Mouse (Mus musculus) retina, postnatal 1 day (tissue): ENCODE data around the gene Pdss1.

ENCODE experiments used
- DNase-seq: peaks from one replicate; pipeline ENCODE4 v3.0.0-alpha.2; 2012

Gene Pdss1

DNA sequence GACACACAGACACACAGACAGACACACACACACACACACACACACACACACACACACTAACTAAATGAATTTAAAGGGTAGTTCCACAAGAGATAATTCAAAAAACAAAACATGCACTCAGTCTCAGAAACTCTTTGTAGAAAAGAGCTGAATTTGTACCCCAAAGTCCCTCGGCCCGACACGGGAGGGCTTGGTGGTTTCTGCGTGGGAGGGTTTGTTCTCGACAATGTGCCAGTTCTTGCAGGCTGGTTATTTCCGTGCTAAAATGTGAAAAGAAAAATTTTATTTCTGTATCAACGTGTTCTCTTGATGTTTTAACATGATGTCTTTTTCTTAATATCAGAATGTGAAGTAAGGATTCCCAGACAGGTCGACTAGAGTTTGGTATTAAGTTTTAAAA, 66.9 kb downstream of the Pdss1 start:
- DNase-seq, result no peak

DNA sequence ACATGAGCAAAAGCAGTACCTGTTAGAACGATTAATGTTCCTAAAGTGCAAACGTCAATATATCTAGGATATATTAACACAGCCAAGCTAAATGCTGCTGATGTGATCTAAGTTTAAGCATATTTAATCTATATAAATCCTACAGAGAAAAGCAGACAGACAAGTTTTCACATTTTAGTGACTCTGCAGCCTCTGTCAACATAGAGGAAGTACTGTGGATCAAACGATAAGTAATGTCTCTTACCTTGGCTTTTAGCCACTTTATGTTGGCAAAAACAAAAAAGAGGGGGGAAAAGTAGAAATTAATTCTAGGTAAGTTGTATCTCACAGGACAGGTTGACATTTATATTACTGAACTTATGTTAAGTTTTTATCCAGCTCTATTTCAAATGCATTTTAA, 67.6 kb downstream of the Pdss1 start:
- no peak for DNase-seq

DNA sequence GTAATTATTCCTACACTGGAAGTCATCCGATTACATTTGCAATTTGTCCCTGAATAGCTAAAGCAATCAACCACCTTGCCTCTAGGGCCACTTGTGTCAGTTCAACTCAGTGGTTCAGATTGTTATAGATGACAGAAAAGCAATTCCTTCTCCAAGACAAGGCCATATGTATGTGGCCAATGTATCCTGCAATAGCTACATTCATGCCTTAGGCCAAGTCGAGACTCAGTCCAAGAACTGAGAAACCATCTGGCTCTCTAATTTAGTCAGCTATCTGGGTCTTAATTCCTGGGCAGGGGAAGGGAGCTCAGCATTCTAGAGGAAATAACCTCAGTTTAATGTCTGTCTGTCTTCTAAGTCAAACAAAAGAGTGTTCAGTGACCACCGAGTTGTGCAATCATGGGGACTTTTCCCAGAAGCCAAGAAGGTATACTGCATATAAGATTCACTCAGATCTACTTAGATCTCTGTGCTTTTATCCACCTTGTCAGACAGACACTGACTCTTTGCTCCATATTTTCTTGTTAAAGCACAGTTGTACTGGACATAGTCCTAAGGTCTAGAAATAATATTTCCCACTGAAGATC, 82.2 kb downstream of the Pdss1 start:
- DNase-seq, result peak; percentile 46

DNA sequence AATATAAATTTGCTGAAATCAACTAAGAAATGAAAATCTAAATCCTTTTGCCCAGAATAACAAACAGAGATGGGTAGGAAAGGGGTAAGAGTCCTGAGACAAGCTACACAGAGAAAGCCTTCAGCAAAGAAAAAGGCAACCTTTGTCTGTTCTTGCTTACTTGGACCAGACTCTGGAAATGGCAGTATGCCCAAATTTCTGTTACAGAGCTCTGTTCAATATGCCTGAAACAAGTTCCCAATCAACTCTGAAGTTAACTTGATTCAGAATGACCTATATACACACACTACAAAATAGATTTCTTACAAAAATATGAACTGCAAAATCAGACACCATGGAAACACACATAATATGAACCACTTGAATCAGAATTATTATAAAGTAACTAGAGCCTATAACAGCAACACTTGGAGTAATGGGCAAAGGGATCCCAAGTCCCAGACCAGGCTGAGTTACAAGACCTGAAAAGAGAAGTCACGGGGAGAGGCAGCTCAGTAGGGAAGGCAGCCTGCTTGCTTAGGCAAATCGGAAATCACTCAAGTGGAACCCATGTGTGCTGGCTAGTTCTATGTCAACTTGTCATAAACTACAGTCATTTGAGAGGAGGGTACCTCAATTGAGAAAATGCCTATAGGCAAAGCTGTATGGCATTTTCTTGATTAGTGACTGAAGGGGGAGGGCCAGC, 90.8 kb downstream of the Pdss1 start:
- DNase-seq, result peak; percentile 32
